Mouse (Mus musculus): ENCODE data around the gene Etfa. TPM values are rescaled to one million over a fixed set of nuclear protein-coding genes. Genes with fewer than 3 reads are reported as not detected.
A peak's percentile ranks its signal among the peaks of the same experiment; 100 is the strongest.

Gene Etfa
- polyA plus RNA-seq, 2 experiments: 77.2 to 189 TPM

- Histone ChIP-seq H3K27me3 (ENCODE audit: control insufficient read depth, insufficient read depth, low read length) (no peaks in the 10 kb centered on the region), H3K4me2 (replicated peaks; ENCODE audit: low read depth, low read length, severe bottlenecking) (no peak overlapping the region), H3K9ac (ENCODE audit: low read depth, low read length, severe bottlenecking) (no peak overlapping the region), H3K4me3 (replicated peaks; ENCODE audit: low read length) (no peak overlapping the region), H3K4me1 (ENCODE audit: control insufficient read depth, insufficient read depth, low read length) (peaks cover 19% of the 10 kb centered on the region), H3K27ac (replicated peaks; ENCODE audit: low read depth, low read length) (peak overlapping the region; percentile 62), H3K36me3 (ENCODE audit: control insufficient read depth, insufficient read depth, low read length) (no peaks in the 10 kb centered on the region), H3K9me3 (ENCODE audit: control insufficient read depth, low read length) (no peaks in the 10 kb centered on the region)
- ATAC-seq (ENCODE audit: low FRiP score, low read depth) (no peak), DNase-seq (ENCODE audit: low spot score) (no peak)
- WGBS: 56% methylated on average over 1 of the region's 1 CpGs
- TF ChIP-seq POLR2A (IDR thresholded peaks at IDR 0.05; ENCODE audit: borderline replicate concordance, extremely low read depth, insufficient read depth, insufficient read length): no peak
Measured at GRCm38 (mm10) chr9:55449108-55449507, 62.9 kb downstream of the Etfa start.

- WGBS: 88% methylated on average over 4 of the region's 4 CpGs
- no peak overlapping the region for H3K4me2 ChIP-seq (replicated peaks; ENCODE audit: low read depth, low read length, severe bottlenecking)
- H3K36me3 ChIP-seq (ENCODE audit: control insufficient read depth, insufficient read depth, low read length): no peaks in the 10 kb centered on the region
- H3K27ac ChIP-seq (replicated peaks; ENCODE audit: low read depth, low read length): no peak overlapping the region
- H3K27me3 ChIP-seq (ENCODE audit: control insufficient read depth, insufficient read depth, low read length): no peaks in the 10 kb centered on the region
- DNase-seq (ENCODE audit: low spot score) (no peak), ATAC-seq (ENCODE audit: low FRiP score, low read depth) (no peak)
- H3K9ac ChIP-seq (ENCODE audit: low read depth, low read length, severe bottlenecking): no peak overlapping the region
- no peak for TF ChIP-seq POLR2A (IDR thresholded peaks at IDR 0.05; ENCODE audit: borderline replicate concordance, extremely low read depth, insufficient read depth, insufficient read length)
- no peak overlapping the region for H3K4me3 ChIP-seq (replicated peaks; ENCODE audit: low read length)
- H3K9me3 ChIP-seq (ENCODE audit: control insufficient read depth, low read length): no peaks in the 10 kb centered on the region
- peaks cover 23% of the 10 kb centered on the region for H3K4me1 ChIP-seq (ENCODE audit: control insufficient read depth, insufficient read depth, low read length)
Measured at GRCm38 (mm10) chr9:55447509-55447908, 64.5 kb downstream of the Etfa start.

- no peak for DNase-seq (ENCODE audit: low spot score)
Measured at GRCm38 (mm10) chr9:55439206-55439780, 72.8 kb downstream of the Etfa start.

GRCm38 (mm10) chr9:55438433-55438832 is 73.6 kb downstream of the Etfa start:
- H3K4me3 ChIP-seq (replicated peaks; ENCODE audit: low read length): no peak overlapping the region
- no peaks in the 10 kb centered on the region for H3K9me3 ChIP-seq (ENCODE audit: control insufficient read depth, low read length)
- no peak for TF ChIP-seq POLR2A (IDR thresholded peaks at IDR 0.05; ENCODE audit: borderline replicate concordance, extremely low read depth, insufficient read depth, insufficient read length)
- H3K36me3 ChIP-seq (ENCODE audit: control insufficient read depth, insufficient read depth, low read length): no peaks in the 10 kb centered on the region
- H3K9ac ChIP-seq (ENCODE audit: low read depth, low read length, severe bottlenecking): no peak overlapping the region
- ATAC-seq (ENCODE audit: low FRiP score, low read depth) (no peak), DNase-seq (ENCODE audit: low spot score) (no peak)
- no peak overlapping the region for H3K4me2 ChIP-seq (replicated peaks; ENCODE audit: low read depth, low read length, severe bottlenecking)
- H3K4me1 ChIP-seq (ENCODE audit: control insufficient read depth, insufficient read depth, low read length): 0 out of 2 replicates have a peak, but pooled peaks cover 4% of the 10 kb centered on the region
- H3K27ac ChIP-seq (replicated peaks; ENCODE audit: low read depth, low read length): no peak overlapping the region
- WGBS: 59% methylated on average over 3 of the region's 3 CpGs
- no peaks in the 10 kb centered on the region for H3K27me3 ChIP-seq (ENCODE audit: control insufficient read depth, insufficient read depth, low read length)

More at GRCm38 (mm10) chr9:55439206-55439780, 72.8 kb downstream of the Etfa start:
- 83% methylated on average over 5 of the region's 5 CpGs for WGBS
- no peak for ATAC-seq (ENCODE audit: low FRiP score, low read depth)
- H3K9ac ChIP-seq (ENCODE audit: low read depth, low read length, severe bottlenecking): no peak overlapping the region
- no peak for TF ChIP-seq POLR2A (IDR thresholded peaks at IDR 0.05; ENCODE audit: borderline replicate concordance, extremely low read depth, insufficient read depth, insufficient read length)
- H3K36me3 ChIP-seq (ENCODE audit: control insufficient read depth, insufficient read depth, low read length): no peaks in the 10 kb centered on the region
- H3K4me2 ChIP-seq (replicated peaks; ENCODE audit: low read depth, low read length, severe bottlenecking): no peak overlapping the region
- H3K4me3 ChIP-seq (replicated peaks; ENCODE audit: low read length): no peak overlapping the region
- no peaks in the 10 kb centered on the region for H3K9me3 ChIP-seq (ENCODE audit: control insufficient read depth, low read length)
- no peak overlapping the region for H3K27ac ChIP-seq (replicated peaks; ENCODE audit: low read depth, low read length)
- 0 out of 2 replicates have a peak, but pooled peaks cover 4% of the 10 kb centered on the region for H3K4me1 ChIP-seq (ENCODE audit: control insufficient read depth, insufficient read depth, low read length)
- H3K27me3 ChIP-seq (ENCODE audit: control insufficient read depth, insufficient read depth, low read length): no peaks in the 10 kb centered on the region

- no peak overlapping the region for H3K4me3 ChIP-seq (replicated peaks; ENCODE audit: low read length)
- no peak overlapping the region for H3K9ac ChIP-seq (ENCODE audit: low read depth, low read length, severe bottlenecking)
- no peak for DNase-seq (ENCODE audit: low spot score)
- no peaks in the 10 kb centered on the region for H3K36me3 ChIP-seq (ENCODE audit: control insufficient read depth, insufficient read depth, low read length)
- no peaks in the 10 kb centered on the region for H3K9me3 ChIP-seq (ENCODE audit: control insufficient read depth, low read length)
- no peaks in the 10 kb centered on the region for H3K27me3 ChIP-seq (ENCODE audit: control insufficient read depth, insufficient read depth, low read length)
- peaks cover 15% of the 10 kb centered on the region for H3K4me1 ChIP-seq (ENCODE audit: control insufficient read depth, insufficient read depth, low read length)
- no peak for TF ChIP-seq POLR2A (IDR thresholded peaks at IDR 0.05; ENCODE audit: borderline replicate concordance, extremely low read depth, insufficient read depth, insufficient read length)
- ATAC-seq (ENCODE audit: low FRiP score, low read depth): no peak
- no peak overlapping the region for H3K27ac ChIP-seq (replicated peaks; ENCODE audit: low read depth, low read length)
- WGBS: 93% methylated on average over 5 of the region's 5 CpGs
- no peak overlapping the region for H3K4me2 ChIP-seq (replicated peaks; ENCODE audit: low read depth, low read length, severe bottlenecking)
Measured at GRCm38 (mm10) chr9:55433875-55434274, 78.2 kb downstream of the Etfa start.

Data from limb, embryonic 14.5 days (tissue).